8 mouse cellular contexts compared by ENCODE assay signal in the genomic region with DNA sequence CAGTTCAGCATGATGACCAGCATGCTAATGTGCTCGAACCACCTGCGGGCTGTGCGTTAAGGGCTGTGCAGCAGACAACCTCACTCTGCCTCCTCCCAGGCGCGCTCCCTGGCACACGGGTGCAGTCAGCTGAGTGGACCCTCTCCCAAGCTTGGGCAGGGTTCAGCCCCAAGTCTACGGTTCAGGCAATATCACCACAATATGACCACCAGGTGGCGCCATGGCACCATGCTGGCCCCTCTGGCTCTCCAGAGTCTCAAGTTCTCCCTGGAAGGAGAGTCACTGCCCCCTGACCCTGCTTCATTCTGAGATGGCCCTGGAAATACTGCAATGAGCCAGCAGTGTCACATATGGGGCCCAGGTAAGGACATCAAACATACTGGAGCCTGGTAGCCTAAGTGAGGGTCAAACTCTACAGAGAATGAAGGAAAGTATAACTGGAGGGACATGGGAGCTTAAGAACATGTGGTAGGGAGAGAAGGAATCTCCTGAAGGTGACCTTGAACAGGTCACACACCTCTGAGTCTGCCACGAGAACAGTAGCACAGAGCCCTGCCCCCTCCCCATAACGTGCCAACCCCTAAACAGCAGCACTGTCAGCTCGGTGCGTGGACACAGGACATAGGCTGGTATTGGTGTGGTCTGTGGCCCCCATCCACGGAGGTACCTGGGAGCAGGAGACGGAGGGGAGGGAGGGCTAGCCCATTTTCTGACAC. TPM values are rescaled to one million over a fixed set of nuclear protein-coding genes. Genes with fewer than 3 reads are reported as not detected.
DNase-seq lines count a peak whose midpoint lies in the region; ATAC-seq lines count a peak whose summit lies in the region.

No protein-coding gene starts in this region.

- H3K4me3 ChIP-seq in intestine, embryonic 15.5 days (replicated peaks): no peak overlapping the region
- H3K4me3 ChIP-seq in midbrain, embryonic 11.5 days (ENCODE audit: low read depth, low read length): no peak overlapping the region

- H3K36me3 ChIP-seq in intestine, embryonic 15.5 days: no peaks in the 10 kb centered on the region
- H3K36me3 ChIP-seq in midbrain, embryonic 11.5 days (ENCODE audit: control insufficient read depth, insufficient read depth, low read length): no peaks in the 10 kb centered on the region

- H3K9ac ChIP-seq in intestine, embryonic 15.5 days: no peak overlapping the region
- no peak overlapping the region for H3K9ac ChIP-seq in midbrain, embryonic 11.5 days (ENCODE audit: low read length)

- intact Hi-C loops in gastrocnemius, postnatal 14 days (cut with DNase I; ENCODE audit: low total_unique reads): loop anchor here (2.0 kb wide), 1 partner anchor 73 kb away; no protein-coding TSS in a partner anchor

- ATAC-seq in common myeloid progenitor, adult 5-6 weeks (replicated peaks; ENCODE audit: low read depth, poor library complexity, severe bottlenecking): peak; percentile 67
- peak; percentile 63 for ATAC-seq in intestine, embryonic 15.5 days
- ATAC-seq in midbrain, embryonic 11.5 days (ENCODE audit: low FRiP score): peak; percentile 67
- no peak for ATAC-seq in inflammation-experienced regulatory T-cells, adult 6 months

- 33% methylated on average over 14 of the region's 14 CpGs for WGBS in intestine, embryonic 15.5 days
- WGBS in midbrain, embryonic 11.5 days: 39% methylated on average over 14 of the region's 14 CpGs

- no peak overlapping the region for H3K4me2 ChIP-seq in intestine, embryonic 15.5 days (replicated peaks)
- H3K4me2 ChIP-seq in midbrain, embryonic 11.5 days: no peak overlapping the region

- 0 out of 2 replicates have a peak, but pooled peaks cover 3% of the 10 kb centered on the region for H3K4me1 ChIP-seq in intestine, embryonic 15.5 days (replicated peaks)
- H3K4me1 ChIP-seq in midbrain, embryonic 11.5 days (ENCODE audit: control insufficient read depth, insufficient read depth, low read length): peaks cover 13% of the 10 kb centered on the region

- H3K27ac ChIP-seq in intestine, embryonic 15.5 days: no peak overlapping the region
- no peak overlapping the region for H3K27ac ChIP-seq in midbrain, embryonic 11.5 days (ENCODE audit: low read depth, low read length)

- no peaks in the 10 kb centered on the region for H3K9me3 ChIP-seq in intestine, embryonic 15.5 days
- no peaks in the 10 kb centered on the region for H3K9me3 ChIP-seq in midbrain, embryonic 11.5 days (ENCODE audit: control insufficient read depth, low read length)

- H3K27me3 ChIP-seq in intestine, embryonic 15.5 days (replicated peaks): no peaks in the 10 kb centered on the region
- no peaks in the 10 kb centered on the region for H3K27me3 ChIP-seq in midbrain, embryonic 11.5 days (ENCODE audit: control insufficient read depth, insufficient read depth, low read length)

- DNase-seq in adrenal gland, adult 2 months: peak; percentile 83
- peak; percentile 76 for DNase-seq in gastrocnemius, postnatal 14 days
- peak; percentile 36 to 73 for DNase-seq in left cerebral cortex, adult 8-10 months (ENCODE audit: low spot score in 2 of 2)
- peak; percentile 98 for DNase-seq in midbrain, embryonic 11.5 days (ENCODE audit: low spot score, missing footprints)
- DNase-seq in skeletal muscle tissue, adult 2 months (ENCODE audit: low read depth, low spot score): peak; percentile 39

RNA-seq across cellular contexts. Expression of a gene that starts 28.9 kb away (rescaled TPM):
- total RNA-seq in adrenal gland, adult 2 months (2021): not detected
- polyA plus RNA-seq in adrenal gland, adult 2 months (2012; rRNA removed): 0.20 and 0.75 TPM in 2 replicates
- not detected in 2 replicates for total RNA-seq in common myeloid progenitor, adult 5-6 weeks (2017)
- total RNA-seq in gastrocnemius, postnatal 14 days (2021): not detected
- polyA plus RNA-seq in intestine, embryonic 15.5 days (2015; fragmentation: Nextera tagmentation; extraction: Ambion mirVana): 14.3 and 17.6 TPM in 2 replicates
- total RNA-seq in left cerebral cortex, adult 8-10 months (2022): not detected
- polyA plus RNA-seq in midbrain, embryonic 11.5 days (2014; fragmentation: Nextera tagmentation; extraction: Ambion mirVana): not detected in 2 replicates
- not detected for polyA plus RNA-seq in inflammation-experienced regulatory T-cells, adult 6 months (2017; shearing (Covaris generic))

RNA-seq across cellular contexts. Expression of a gene that starts 31.9 kb away (rescaled TPM):
- 1 to 10 TPM; 2.8 to 3.8 TPM for total RNA-seq in adrenal gland, adult 2 months (2021)
- 10.0 and 18.1 TPM in 2 replicates for polyA plus RNA-seq in adrenal gland, adult 2 months (2012; rRNA removed)
- total RNA-seq in common myeloid progenitor, adult 5-6 weeks (2017): not detected in 2 replicates
- 10 to 100 TPM in 1 of 2 experiments, 1 to 10 TPM in 1; 9.4 to 12.6 TPM for total RNA-seq in gastrocnemius, postnatal 14 days (2021)
- 1.9 TPM in 2 replicates for polyA plus RNA-seq in intestine, embryonic 15.5 days (2015; fragmentation: Nextera tagmentation; extraction: Ambion mirVana)
- not detected for total RNA-seq in left cerebral cortex, adult 8-10 months (2022)
- polyA plus RNA-seq in midbrain, embryonic 11.5 days (2014; fragmentation: Nextera tagmentation; extraction: Ambion mirVana): not detected in 2 replicates
- polyA plus RNA-seq in inflammation-experienced regulatory T-cells, adult 6 months (2017; shearing (Covaris generic)): not detected

RNA-seq across cellular contexts. Expression of a gene that starts 35.6 kb away (rescaled TPM):
- total RNA-seq in adrenal gland, adult 2 months (2021): 10 to 100 TPM; 77.1 to 96.1 TPM
- polyA plus RNA-seq in adrenal gland, adult 2 months (2012; rRNA removed): 163 and 202 TPM in 2 replicates
- 0.05 TPM in 1 of 2 replicates, not detected in the other for total RNA-seq in common myeloid progenitor, adult 5-6 weeks (2017)
- 1 to 10 TPM; 3.2 to 3.4 TPM for total RNA-seq in gastrocnemius, postnatal 14 days (2021)
- polyA plus RNA-seq in intestine, embryonic 15.5 days (2015; fragmentation: Nextera tagmentation; extraction: Ambion mirVana): 4.3 and 4.6 TPM in 2 replicates
- 10 to 100 TPM; 44.2 to 56.5 (median 50.2) TPM for total RNA-seq in left cerebral cortex, adult 8-10 months (2022)
- 3.5 and 4.3 TPM in 2 replicates for polyA plus RNA-seq in midbrain, embryonic 11.5 days (2014; fragmentation: Nextera tagmentation; extraction: Ambion mirVana)
- not detected for polyA plus RNA-seq in inflammation-experienced regulatory T-cells, adult 6 months (2017; shearing (Covaris generic))

RNA-seq across cellular contexts. Expression of a gene that starts 52.6 kb away (rescaled TPM):
- total RNA-seq in adrenal gland, adult 2 months (2021): 1 to 10 TPM in 1 of 2 experiments, under 1 TPM in 1; 0.98 to 1.5 TPM
- polyA plus RNA-seq in adrenal gland, adult 2 months (2012; rRNA removed): 4.3 and 4.9 TPM in 2 replicates
- total RNA-seq in common myeloid progenitor, adult 5-6 weeks (2017): not detected in 2 replicates
- 1 to 10 TPM; 4.0 to 4.7 TPM for total RNA-seq in gastrocnemius, postnatal 14 days (2021)
- polyA plus RNA-seq in intestine, embryonic 15.5 days (2015; fragmentation: Nextera tagmentation; extraction: Ambion mirVana): not detected in 2 replicates
- not detected for total RNA-seq in left cerebral cortex, adult 8-10 months (2022)
- not detected in 2 replicates for polyA plus RNA-seq in midbrain, embryonic 11.5 days (2014; fragmentation: Nextera tagmentation; extraction: Ambion mirVana)
- polyA plus RNA-seq in inflammation-experienced regulatory T-cells, adult 6 months (2017; shearing (Covaris generic)): not detected

RNA-seq across cellular contexts. Expression of a gene that starts 56.5 kb away (rescaled TPM):
- total RNA-seq in adrenal gland, adult 2 months (2021): under 1 TPM in 1 of 2 experiments, not detected in 1; 0.17 TPM
- 0.17 TPM in 1 of 2 replicates, not detected in the other for polyA plus RNA-seq in adrenal gland, adult 2 months (2012; rRNA removed)
- total RNA-seq in common myeloid progenitor, adult 5-6 weeks (2017): not detected in 2 replicates
- total RNA-seq in gastrocnemius, postnatal 14 days (2021): not detected
- polyA plus RNA-seq in intestine, embryonic 15.5 days (2015; fragmentation: Nextera tagmentation; extraction: Ambion mirVana): not detected in 2 replicates
- total RNA-seq in left cerebral cortex, adult 8-10 months (2022): 1 to 10 TPM in 1 of 4 experiments, under 1 TPM in 3; 0.76 to 2.1 (median 0.87) TPM
- 0.12 TPM in 1 of 2 replicates, not detected in the other for polyA plus RNA-seq in midbrain, embryonic 11.5 days (2014; fragmentation: Nextera tagmentation; extraction: Ambion mirVana)
- not detected for polyA plus RNA-seq in inflammation-experienced regulatory T-cells, adult 6 months (2017; shearing (Covaris generic))

Comparison
In these comparisons a context has a peak if more than half of its experiments do, and no peak if none do; other contexts are left out.
1. DNase-seq: peak in every context shown above with its lines; median percentile 98 in midbrain, embryonic 11.5 days; 83 in adrenal gland, adult 2 months; 76 in gastrocnemius, postnatal 14 days; 54 in left cerebral cortex, adult 8-10 months; 39 in skeletal muscle tissue, adult 2 months.
2. RNA of a gene that starts 35.6 kb away (total RNA-seq): 77.1 to 96.1 TPM in adrenal gland, adult 2 months and 44.2 to 56.5 TPM in left cerebral cortex, adult 8-10 months; 3.2 to 3.4 TPM in gastrocnemius, postnatal 14 days and 0.05 TPM in common myeloid progenitor, adult 5-6 weeks; every median in the first group is over 10 times any median in the second.